Mouse (Mus musculus): ENCODE data around the gene Bicc1. TPM values are rescaled to one million over a fixed set of nuclear protein-coding genes. Genes with fewer than 3 reads are reported as not detected.

The Bicc1 gene
- 1 to 10 TPM; 9.4 TPM for total RNA-seq (2021)
- long read RNA-seq, experiment 1, partial matches to known transcripts = 2 of 7 reads
- long read RNA-seq, experiment 1, other reads (novel, unspliced or antisense) = 3 of 7 reads
- long read RNA-seq, experiment 2, full-length matches to known transcripts = 7 of 11 reads
- long read RNA-seq, experiment 2, partial matches to known transcripts = 1 of 11 reads
- long read RNA-seq, experiment 2, other reads (novel, unspliced or antisense) = 3 of 11 reads

GRCm38 (mm10) chr10:71159676-71160235 lies at the start of gene Bicc1:
Gene Bicc1, minus strand, starts transcription at chr10:71159700.
- peak; percentile 65 for DNase-seq

GRCm38 (mm10) chr10:71201512-71201911 lies 42.0 kb upstream of the Bicc1 start:
- no peak for DNase-seq

- no peak for DNase-seq
Observed at GRCm38 (mm10) chr10:71200964-71201363, 41.5 kb upstream of the Bicc1 start.

GRCm38 (mm10) chr10:71198676-71199075 lies 39.2 kb upstream of the Bicc1 start:
- DNase-seq = no peak

- no peak for DNase-seq
Observed at GRCm38 (mm10) chr10:71197036-71197785, 37.7 kb upstream of the Bicc1 start.

- DNase-seq = peak; percentile 36
Observed at GRCm38 (mm10) chr10:71195501-71195900, 36.0 kb upstream of the Bicc1 start.

- DNase-seq = no peak
Observed at GRCm38 (mm10) chr10:71194713-71195112, 35.2 kb upstream of the Bicc1 start.

GRCm38 (mm10) chr10:71193319-71193718 lies 33.8 kb upstream of the Bicc1 start:
- no peak for DNase-seq

- DNase-seq = peak; percentile 10
Observed at GRCm38 (mm10) chr10:71192886-71193285, 33.4 kb upstream of the Bicc1 start.

GRCm38 (mm10) chr10:71188681-71189080 lies 29.2 kb upstream of the Bicc1 start:
- no peak for DNase-seq

- no peak for DNase-seq
Observed at GRCm38 (mm10) chr10:71185059-71185458, 25.6 kb upstream of the Bicc1 start.

- DNase-seq = no peak
Observed at GRCm38 (mm10) chr10:71183339-71184031, 24.0 kb upstream of the Bicc1 start.

- DNase-seq = no peak
Observed at GRCm38 (mm10) chr10:71181931-71182330, 22.4 kb upstream of the Bicc1 start.

GRCm38 (mm10) chr10:71181091-71181490 lies 21.6 kb upstream of the Bicc1 start:
- DNase-seq = no peak

GRCm38 (mm10) chr10:71180057-71180456 lies 20.6 kb upstream of the Bicc1 start:
- DNase-seq = no peak

- DNase-seq = no peak
Observed at GRCm38 (mm10) chr10:71177201-71177600, 17.7 kb upstream of the Bicc1 start.

GRCm38 (mm10) chr10:71176341-71176740 lies 16.8 kb upstream of the Bicc1 start:
- DNase-seq = no peak

- no peak for DNase-seq
Observed at GRCm38 (mm10) chr10:71175280-71175679, 15.8 kb upstream of the Bicc1 start.

- no peak for DNase-seq
Observed at GRCm38 (mm10) chr10:71171414-71171813, 11.9 kb upstream of the Bicc1 start.

GRCm38 (mm10) chr10:71170771-71171170 lies 11.3 kb upstream of the Bicc1 start:
- no peak for DNase-seq

- peak; percentile 50 for DNase-seq
Observed at GRCm38 (mm10) chr10:71169811-71170210, 10.3 kb upstream of the Bicc1 start.

- no peak for DNase-seq
Observed at GRCm38 (mm10) chr10:71169171-71169570, 9.7 kb upstream of the Bicc1 start.

GRCm38 (mm10) chr10:71160449-71160848 lies 949 bp upstream of the Bicc1 start:
- DNase-seq = no peak

All from gastrocnemius, postnatal 25 days (tissue).